Mouse (Mus musculus): Measurements from ENCODE around the gene Espn. TPM values are rescaled to one million over a fixed set of nuclear protein-coding genes. Genes with fewer than 3 reads are reported as not detected.

Gene Espn
- polyA plus RNA-seq, 1 experiment: 48.3 TPM

DNA sequence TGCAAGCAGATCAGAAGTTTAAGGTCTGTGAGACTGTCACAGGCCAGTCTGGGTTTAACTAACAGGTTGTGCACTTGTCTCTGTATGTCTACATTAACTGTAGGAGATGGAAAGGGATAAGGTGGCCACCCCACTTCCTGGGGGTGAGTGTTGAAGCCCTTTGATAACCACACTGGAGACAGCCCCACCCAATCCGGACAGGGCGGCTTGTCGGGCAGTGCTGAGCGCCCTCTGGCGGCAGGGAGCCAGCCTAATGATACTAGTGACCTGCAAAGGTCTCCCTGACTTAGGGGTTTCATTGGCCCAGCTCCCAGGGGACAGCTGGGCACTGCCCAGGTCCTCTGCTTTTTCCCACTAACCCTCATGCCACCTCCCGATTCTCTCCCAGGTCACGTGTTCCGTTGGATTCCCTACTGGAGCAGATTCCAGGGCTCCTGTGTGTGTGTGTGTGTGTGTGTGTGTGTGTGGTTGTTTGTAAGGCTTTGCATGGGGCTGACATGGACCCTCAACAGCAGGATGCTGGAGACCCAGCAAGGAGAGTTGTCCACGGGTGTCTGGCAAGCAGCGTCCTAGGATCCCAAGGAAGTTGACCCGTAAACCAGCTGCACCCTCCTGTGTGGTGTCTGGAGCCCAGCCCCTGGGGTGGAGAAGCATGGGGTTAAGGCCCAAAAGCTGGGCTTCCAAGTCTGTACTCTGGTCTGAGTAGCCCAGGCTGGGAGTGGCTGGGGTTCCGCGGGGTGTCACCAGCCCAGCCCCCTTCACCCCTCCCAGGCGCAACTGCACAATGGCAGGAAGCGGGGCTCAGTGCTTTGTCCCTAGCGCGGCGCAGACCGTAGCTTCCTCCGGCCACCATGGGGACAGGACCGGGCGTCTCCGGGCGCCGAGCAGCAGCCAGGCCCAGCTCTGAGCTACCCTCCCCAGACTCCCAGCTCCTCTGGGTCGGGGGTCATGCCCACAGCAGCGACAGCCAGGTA is 55.9 kb downstream of the Espn start:
- Histone ChIP-seq H3K4me3 (ENCODE audit: insufficient read depth, low read depth, low read length) (peak overlapping the region; percentile 61), H3K27me3 (replicated peaks; ENCODE audit: control insufficient read depth, insufficient read depth, low read length) (no peaks in the 10 kb centered on the region), H3K4me1 (ENCODE audit: control insufficient read depth, insufficient read depth, low read length) (no peaks in the 10 kb centered on the region; the same call in 1 of the 2 replicates), H3K36me3 (ENCODE audit: control insufficient read depth, insufficient read depth, low read length) (no peaks in the 10 kb centered on the region), H3K27ac (ENCODE audit: insufficient read depth, low read depth, low read length) (peak overlapping the region; percentile 73)
- peak; percentile 84 for DNase-seq
- TF ChIP-seq POLR2A (IDR thresholded peaks at IDR 0.05; ENCODE audit: low read depth, low read length) (no peak), CTCF (conservative IDR thresholded peaks at IDR 0.05; ENCODE audit: insufficient read depth, insufficient read length, low read depth, low read length) (peak; percentile 82)
- WGBS: 46% methylated on average over 27 of the region's 27 CpGs

DNA sequence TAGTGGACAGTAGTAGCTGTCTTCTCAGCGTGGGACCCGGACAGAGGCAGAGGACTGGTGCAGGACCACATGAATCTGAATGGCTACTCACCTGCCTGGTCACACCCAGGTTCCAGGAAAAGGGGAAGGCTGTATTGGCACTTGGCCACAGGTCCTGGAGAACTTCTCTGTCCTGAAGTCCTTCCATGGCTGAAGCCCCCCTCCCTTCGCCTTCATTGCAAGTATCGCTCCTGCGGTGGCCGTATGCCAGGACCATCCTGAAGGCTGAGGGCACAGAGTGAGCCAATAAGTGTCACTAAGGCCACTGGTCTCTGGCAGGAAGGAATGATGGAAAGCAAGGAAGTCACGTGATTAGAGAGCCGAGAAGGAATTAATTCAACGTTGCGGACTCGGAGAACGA is 57.9 kb downstream of the Espn start:
- no peak for DNase-seq
- 72% methylated on average over 12 of the region's 12 CpGs for WGBS
- no peak overlapping the region for H3K4me3 ChIP-seq (ENCODE audit: insufficient read depth, low read depth, low read length)
- no peaks in the 10 kb centered on the region; the same call in 1 of the 2 replicates for H3K4me1 ChIP-seq (ENCODE audit: control insufficient read depth, insufficient read depth, low read length)
- TF ChIP-seq CTCF (conservative IDR thresholded peaks at IDR 0.05; ENCODE audit: insufficient read depth, insufficient read length, low read depth, low read length) (no peak), POLR2A (IDR thresholded peaks at IDR 0.05; ENCODE audit: low read depth, low read length) (no peak)
- H3K27me3 ChIP-seq (replicated peaks; ENCODE audit: control insufficient read depth, insufficient read depth, low read length): no peaks in the 10 kb centered on the region
- no peak overlapping the region for H3K27ac ChIP-seq (ENCODE audit: insufficient read depth, low read depth, low read length)
- H3K36me3 ChIP-seq (ENCODE audit: control insufficient read depth, insufficient read depth, low read length): no peaks in the 10 kb centered on the region

DNA sequence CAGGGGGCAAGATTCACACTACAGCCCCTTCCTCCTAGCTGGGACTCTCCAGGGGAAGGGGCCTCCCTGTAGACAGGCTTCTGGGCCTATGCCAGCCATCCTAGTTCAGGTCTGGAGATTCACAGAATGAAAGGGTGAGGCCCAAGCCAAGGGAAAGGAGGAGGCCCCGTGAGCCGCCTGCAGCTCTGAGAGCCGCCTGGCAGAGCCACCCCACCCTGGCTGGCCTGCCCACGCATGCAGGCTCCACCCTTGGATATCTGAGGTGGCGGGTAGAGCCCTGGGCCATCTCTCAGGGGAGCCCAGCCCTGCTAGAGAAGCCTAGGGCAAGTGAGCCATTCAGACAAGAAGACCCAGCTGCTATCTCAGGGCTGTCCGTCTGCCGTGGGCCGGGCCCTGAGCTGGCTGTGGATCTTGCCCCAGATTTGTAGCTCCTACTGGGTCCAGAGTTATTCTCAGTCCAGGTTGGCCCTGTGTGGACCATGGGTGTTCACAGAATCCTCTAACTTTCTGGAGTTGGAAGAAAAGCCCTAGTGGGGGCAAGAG is 59.3 kb downstream of the Espn start:
- H3K36me3 ChIP-seq (ENCODE audit: control insufficient read depth, insufficient read depth, low read length): no peaks in the 10 kb centered on the region
- WGBS: 75% methylated on average over 8 of the region's 8 CpGs
- no peaks in the 10 kb centered on the region for H3K27me3 ChIP-seq (replicated peaks; ENCODE audit: control insufficient read depth, insufficient read depth, low read length)
- H3K27ac ChIP-seq (ENCODE audit: insufficient read depth, low read depth, low read length): no peak overlapping the region
- peaks cover 3% of the 10 kb centered on the region; the same call in 1 of the 2 replicates for H3K4me1 ChIP-seq (ENCODE audit: control insufficient read depth, insufficient read depth, low read length)
- H3K4me3 ChIP-seq (ENCODE audit: insufficient read depth, low read depth, low read length): no peak overlapping the region
- no peak for DNase-seq
- TF ChIP-seq CTCF (conservative IDR thresholded peaks at IDR 0.05; ENCODE audit: insufficient read depth, insufficient read length, low read depth, low read length): no peak

DNA sequence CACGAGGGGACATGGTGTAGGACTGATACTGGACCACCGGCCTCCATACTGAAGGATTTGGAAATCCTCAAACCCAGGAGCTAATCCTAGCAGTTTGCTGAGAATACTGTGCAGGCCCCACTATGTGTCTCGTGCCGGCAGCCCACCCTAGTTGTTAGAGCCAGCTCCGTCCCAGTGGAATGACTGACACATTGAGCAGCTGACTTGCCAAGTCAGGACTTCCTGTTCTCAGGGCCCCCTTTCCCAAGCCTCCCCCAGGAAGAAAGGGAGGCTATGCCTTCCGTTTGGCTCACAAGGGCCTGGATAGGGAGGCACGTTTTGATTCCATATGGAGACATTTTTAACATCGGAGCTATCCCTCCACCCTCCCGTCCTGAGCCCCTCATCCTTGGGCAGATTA is 62.0 kb downstream of the Espn start:
- peaks cover 8% of the 10 kb centered on the region; the same call in 1 of the 2 replicates for H3K4me1 ChIP-seq (ENCODE audit: control insufficient read depth, insufficient read depth, low read length)
- H3K4me3 ChIP-seq (ENCODE audit: insufficient read depth, low read depth, low read length): no peak overlapping the region
- no peak for TF ChIP-seq POLR2A (IDR thresholded peaks at IDR 0.05; ENCODE audit: low read depth, low read length)
- TF ChIP-seq CTCF (conservative IDR thresholded peaks at IDR 0.05; ENCODE audit: insufficient read depth, insufficient read length, low read depth, low read length): no peak
- H3K36me3 ChIP-seq (ENCODE audit: control insufficient read depth, insufficient read depth, low read length): no peaks in the 10 kb centered on the region
- 80% methylated on average over 9 of the region's 9 CpGs for WGBS
- no peak for DNase-seq
- H3K27ac ChIP-seq (ENCODE audit: insufficient read depth, low read depth, low read length): no peak overlapping the region
- H3K27me3 ChIP-seq (replicated peaks; ENCODE audit: control insufficient read depth, insufficient read depth, low read length): no peaks in the 10 kb centered on the region

DNA sequence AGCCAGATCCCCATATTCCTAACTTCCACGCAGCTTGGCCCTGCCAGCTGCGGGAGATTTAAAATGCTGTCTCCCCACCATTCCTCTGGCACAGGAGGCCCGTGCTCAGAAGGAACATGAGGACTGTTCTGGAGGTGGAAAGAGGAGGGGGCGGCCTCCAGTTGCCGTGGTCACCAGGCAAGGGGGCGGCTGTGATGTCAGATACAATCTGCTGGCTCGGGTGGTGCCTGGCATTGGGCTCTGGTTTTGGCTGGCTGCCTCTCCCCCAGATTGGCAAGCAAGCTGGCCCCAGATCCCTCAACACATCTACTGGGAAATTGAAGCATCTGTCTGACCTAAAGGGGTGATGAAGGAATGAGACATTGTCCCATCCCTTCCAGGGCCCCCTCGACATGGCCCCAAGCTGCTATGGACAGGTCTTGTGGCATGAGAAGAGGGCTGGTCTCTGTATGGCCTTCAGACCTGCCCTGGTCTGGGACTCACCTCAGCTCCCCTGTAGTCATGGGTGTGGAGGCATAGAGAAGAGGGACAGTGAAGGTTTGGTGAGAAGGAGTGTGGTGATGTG is 63.5 kb downstream of the Espn start:
- no peak for DNase-seq
- TF ChIP-seq CTCF (conservative IDR thresholded peaks at IDR 0.05; ENCODE audit: insufficient read depth, insufficient read length, low read depth, low read length) (no peak), POLR2A (IDR thresholded peaks at IDR 0.05; ENCODE audit: low read depth, low read length) (no peak)
- H3K27me3 ChIP-seq (replicated peaks; ENCODE audit: control insufficient read depth, insufficient read depth, low read length): no peaks in the 10 kb centered on the region
- H3K27ac ChIP-seq (ENCODE audit: insufficient read depth, low read depth, low read length): no peak overlapping the region
- peaks cover 8% of the 10 kb centered on the region; the same call in 1 of the 2 replicates for H3K4me1 ChIP-seq (ENCODE audit: control insufficient read depth, insufficient read depth, low read length)
- 70% methylated on average over 8 of the region's 8 CpGs for WGBS
- no peak overlapping the region for H3K4me3 ChIP-seq (ENCODE audit: insufficient read depth, low read depth, low read length)
- H3K36me3 ChIP-seq (ENCODE audit: control insufficient read depth, insufficient read depth, low read length): no peaks in the 10 kb centered on the region

DNA sequence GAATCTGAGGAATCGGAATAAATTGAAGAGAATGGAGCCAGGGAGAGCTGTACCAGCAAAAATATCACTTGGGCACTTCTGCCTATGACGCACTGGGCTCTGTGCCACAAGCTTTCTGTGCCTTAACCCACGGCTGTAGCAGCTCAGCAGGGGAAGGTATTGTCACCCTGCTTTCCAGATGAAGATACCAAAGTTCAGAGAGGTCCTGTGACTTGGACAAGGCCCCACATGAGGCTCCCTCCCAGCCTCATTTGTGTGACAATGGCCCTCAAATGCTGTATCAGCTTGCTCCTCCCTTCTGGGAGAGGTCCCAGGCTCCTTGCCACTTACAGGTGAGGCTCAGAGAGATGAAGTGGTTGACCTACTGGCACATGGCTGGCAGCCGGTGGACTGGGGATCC is 64.0 kb downstream of the Espn start:
- Histone ChIP-seq H3K27me3 (replicated peaks; ENCODE audit: control insufficient read depth, insufficient read depth, low read length) (no peaks in the 10 kb centered on the region), H3K4me1 (ENCODE audit: control insufficient read depth, insufficient read depth, low read length) (peaks cover 8% of the 10 kb centered on the region; the same call in 1 of the 2 replicates), H3K36me3 (ENCODE audit: control insufficient read depth, insufficient read depth, low read length) (no peaks in the 10 kb centered on the region), H3K4me3 (ENCODE audit: insufficient read depth, low read depth, low read length) (no peak overlapping the region), H3K27ac (ENCODE audit: insufficient read depth, low read depth, low read length) (no peak overlapping the region)
- TF ChIP-seq POLR2A (IDR thresholded peaks at IDR 0.05; ENCODE audit: low read depth, low read length): no peak
- TF ChIP-seq CTCF (conservative IDR thresholded peaks at IDR 0.05; ENCODE audit: insufficient read depth, insufficient read length, low read depth, low read length): no peak
- peak; percentile 61 for DNase-seq
- 43% methylated on average over 4 of the region's 4 CpGs for WGBS

Data from kidney, adult 2 months (tissue).